Mouse (Mus musculus): ENCODE data around the gene Arid1b. TPM values are rescaled to one million over a fixed set of nuclear protein-coding genes. Genes with fewer than 3 reads are reported as not detected.

Gene Arid1b
- 22.5 TPM for polyA plus RNA-seq (2014; fragmentation: Illumina TruSeq; extraction: RNeasy Lipid Tissue Mini Kit (QIAGEN cat#74804))

GRCm38 (mm10) chr17:4993840-4994503, at the start of gene Arid1b:
TSS of gene Arid1b (plus strand) at chr17:4994332.

